Mouse (Mus musculus): ENCODE measurements around the gene Ifnk. TPM values are rescaled to one million over a fixed set of nuclear protein-coding genes. Genes with fewer than 3 reads are reported as not detected.

The Ifnk gene
- total RNA-seq, 4 experiments from 2014 or later: not detected

GRCm38 (mm10) chr4:35189794-35190193 lies 37.9 kb downstream of the Ifnk start:
- no peak for DNase-seq (ENCODE audit: low spot score in 2 of 2)

DNA sequence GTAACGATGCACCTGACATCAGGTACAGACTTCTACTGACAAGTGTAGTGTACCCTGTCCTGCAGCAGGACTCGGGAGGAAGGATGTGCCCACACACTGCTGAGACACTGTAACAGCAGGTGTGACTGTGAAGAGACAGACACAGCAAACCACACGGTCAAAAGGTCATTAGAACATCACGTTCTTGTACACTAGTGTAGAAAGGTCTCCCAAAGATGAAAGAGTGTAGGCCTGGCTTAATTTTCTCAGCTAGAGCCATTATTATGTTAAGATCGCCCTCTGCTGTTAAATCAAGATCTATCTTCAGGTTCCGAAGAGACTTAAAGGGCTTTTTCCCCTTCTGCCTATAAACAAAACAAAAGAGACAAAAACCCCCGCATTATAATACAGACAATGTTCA lies 40.9 kb downstream of the Ifnk start:
- no peak for DNase-seq (ENCODE audit: low spot score in 2 of 2)

DNA sequence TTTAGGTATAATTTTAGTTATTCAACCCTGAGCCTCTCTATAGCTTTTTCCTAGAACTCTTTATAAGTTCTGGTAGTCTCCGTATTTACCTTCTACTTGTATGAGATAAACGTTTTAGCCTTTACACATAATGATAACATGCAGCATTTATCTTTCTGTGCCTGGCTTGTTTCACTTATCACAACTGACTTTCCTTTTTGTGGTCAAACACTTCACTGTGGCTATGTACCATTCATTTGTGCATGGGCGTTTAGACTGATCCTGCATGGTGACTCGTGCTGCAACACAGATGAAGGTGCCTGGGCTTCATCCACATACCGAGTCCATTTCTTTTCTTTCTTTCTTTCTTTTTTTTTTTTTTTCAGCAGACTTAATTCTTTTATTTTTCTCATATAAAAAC lies 49.8 kb downstream of the Ifnk start:
- DNase-seq (ENCODE audit: low spot score in 2 of 2): no peak

Other genes starting within 250 kb of the Ifnk start
- 1 to 10 TPM in 1 of 4 experiments, under 1 TPM in 3; 0.19 to 1.5 (median 0.50) TPM for gene Mob3b, start 5.4 kb downstream of the Ifnk start, total RNA-seq (2022)
- 10 to 100 TPM; 11.7 to 13.4 (median 12.2) TPM for gene C9orf72, start 74.1 kb downstream of the Ifnk start, total RNA-seq (2022)